Mouse (Mus musculus) limb, embryonic 11.5 days (tissue): ENCODE measurements around the gene Wdr27. TPM values are rescaled to one million over a fixed set of nuclear protein-coding genes. Genes with fewer than 3 reads are reported as not detected.
"Not testable (repeated sequence)": the region's sequence is repeated elsewhere in the genome, so short reads cannot be mapped to it uniquely, and the experiment has no call there.

Experiments used
- ATAC-seq: fragments of 200-750 bp; cut with Nextera tagmentation; 2 replicates; pipeline ENCODE4 v1.8.0; 2017; ENCODE audit warnings: low read depth; ENCODE audit not compliant: insufficient number of reproducible peaks, low FRiP score, low TSS enrichment
- DNase-seq: peaks from one replicate; pipeline ENCODE4 v3.0.0-alpha.2; 2015; ENCODE audit warnings: low spot score
- H3K27ac ChIP-seq: fragments of 300-500 bp; sonication (generic); replicated peaks from 2 replicates; pipeline ENCODE4 v1.5.1; 2014; ENCODE audit warnings: low read depth, mild to moderate bottlenecking, low read length
- H3K27me3 ChIP-seq: fragments of 300-500 bp; sonication (generic); 2 replicates; pipeline ENCODE4 v1.6.1; 2014; ENCODE audit warnings: mild to moderate bottlenecking, low read length, mixed read lengths; ENCODE audit not compliant: control insufficient read depth, insufficient read depth
- H3K36me3 ChIP-seq: fragments of 300-500 bp; sonication (generic); 2 replicates; pipeline ENCODE4 v1.6.1; 2014; ENCODE audit warnings: mild to moderate bottlenecking, low read length, moderate library complexity, mixed read lengths; ENCODE audit not compliant: control insufficient read depth, insufficient read depth
- H3K4me1 ChIP-seq: fragments of 300-500 bp; sonication (generic); 2 replicates; pipeline ENCODE4 v1.6.1; 2014; ENCODE audit warnings: low read length, mixed read lengths; ENCODE audit not compliant: control insufficient read depth, insufficient read depth
- H3K4me2 ChIP-seq: fragments of 300-500 bp; sonication (generic); 2 replicates; pipeline ENCODE4 v1.6.1; 2014; ENCODE audit warnings: low read depth, mild to moderate bottlenecking, moderate library complexity; ENCODE audit not compliant: severe bottlenecking
- H3K4me3 ChIP-seq: fragments of 300-500 bp; sonication (generic); 2 replicates; pipeline ENCODE4 v1.5.1; 2014; ENCODE audit warnings: low read depth, low read length
- H3K9ac ChIP-seq: fragments of 300-500 bp; sonication (generic); 2 replicates; pipeline ENCODE4 v1.6.1; 2014; ENCODE audit warnings: mild to moderate bottlenecking, low read length
- H3K9me3 ChIP-seq: fragments of 300-500 bp; sonication (generic); 2 replicates; pipeline ENCODE4 v1.6.1; 2016; ENCODE audit warnings: low read length; ENCODE audit not compliant: control insufficient read depth
- WGBS: fragments of 180-500 bp; shearing (Covaris S2); extraction: QIAGEN DNeasy Blood & Tissue Kit; methylation state at CpG from one replicate; pipeline ENCODE4 v1.1.7; 2014; 5-methylcytosine and 5-hydroxymethylcytosine counted together
- polyA plus RNA-seq: library from polyadenylated mRNA; unstranded; fragments of >200 nt; fragmentation: Nextera tagmentation; extraction: Ambion mirVana; gene quantifications from 2 replicates; pipeline ENCODE4 v1.2.1, GENCODE M21; 2014

Wdr27 gene
- 3.9 and 4.4 TPM in 2 replicates for polyA plus RNA-seq

DNA sequence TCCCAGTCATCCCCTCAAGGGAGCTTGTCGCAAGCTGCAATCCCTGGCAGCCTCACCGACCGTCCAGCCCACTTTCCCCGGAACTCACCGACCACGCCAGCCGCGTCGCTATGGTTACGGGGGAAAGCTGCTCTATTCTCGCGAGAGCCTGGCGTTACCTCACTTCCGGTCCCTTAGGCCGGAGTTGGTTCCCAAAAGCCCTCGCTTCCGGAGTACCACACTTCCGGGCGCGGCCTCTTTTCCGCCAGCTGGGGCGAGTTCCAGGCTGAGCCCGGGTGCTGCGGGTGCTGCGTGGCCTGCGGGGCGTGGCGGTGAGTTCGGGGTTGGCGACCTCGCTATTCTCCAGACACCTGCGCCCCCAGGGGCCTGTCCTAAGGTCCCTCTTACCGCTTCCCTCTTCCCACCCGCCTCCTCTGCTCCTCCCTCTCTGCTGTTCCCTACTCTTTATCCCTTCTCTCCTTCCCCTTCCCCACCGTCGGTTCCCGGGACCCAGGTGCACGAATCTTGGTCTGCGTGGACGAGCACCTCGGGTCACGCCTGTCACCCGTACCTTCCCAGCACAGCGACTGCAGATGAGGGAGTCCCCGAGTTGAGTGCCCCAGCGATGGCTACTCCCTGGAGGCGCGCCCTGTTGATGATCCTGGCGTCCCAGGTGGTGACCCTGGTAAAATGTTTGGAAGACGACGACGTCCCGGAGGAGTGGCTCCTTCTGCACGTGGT is at the start of gene Wdr27, which contains the start of gene 1600012H06Rik:
TSS of gene Wdr27 (minus strand) at position 150 of the 720 bp plus-strand sequence.
TSS of gene 1600012H06Rik (plus strand) at position 176 of the 720 bp plus-strand sequence.
- no peaks in the 10 kb centered on the region for H3K36me3 ChIP-seq
- H3K4me2 ChIP-seq = peak within 1 kb of the TSS; percentile 85
- ATAC-seq (peak; percentile 94), DNase-seq (peak; percentile 100)
- peak within 1 kb of the TSS; percentile 72 for H3K9ac ChIP-seq
- H3K9me3 ChIP-seq = no peaks in the 10 kb centered on the region
- peak within 1 kb of the TSS; percentile 80 for H3K4me3 ChIP-seq
- under 1% methylated on average over 54 of the region's 54 CpGs for WGBS
- H3K27ac ChIP-seq = no peak within 1 kb of the TSS
- H3K4me1 ChIP-seq = peaks cover 5% of the 10 kb centered on the region; the same call in 1 of the 2 replicates
- no peaks in the 10 kb centered on the region for H3K27me3 ChIP-seq

DNA sequence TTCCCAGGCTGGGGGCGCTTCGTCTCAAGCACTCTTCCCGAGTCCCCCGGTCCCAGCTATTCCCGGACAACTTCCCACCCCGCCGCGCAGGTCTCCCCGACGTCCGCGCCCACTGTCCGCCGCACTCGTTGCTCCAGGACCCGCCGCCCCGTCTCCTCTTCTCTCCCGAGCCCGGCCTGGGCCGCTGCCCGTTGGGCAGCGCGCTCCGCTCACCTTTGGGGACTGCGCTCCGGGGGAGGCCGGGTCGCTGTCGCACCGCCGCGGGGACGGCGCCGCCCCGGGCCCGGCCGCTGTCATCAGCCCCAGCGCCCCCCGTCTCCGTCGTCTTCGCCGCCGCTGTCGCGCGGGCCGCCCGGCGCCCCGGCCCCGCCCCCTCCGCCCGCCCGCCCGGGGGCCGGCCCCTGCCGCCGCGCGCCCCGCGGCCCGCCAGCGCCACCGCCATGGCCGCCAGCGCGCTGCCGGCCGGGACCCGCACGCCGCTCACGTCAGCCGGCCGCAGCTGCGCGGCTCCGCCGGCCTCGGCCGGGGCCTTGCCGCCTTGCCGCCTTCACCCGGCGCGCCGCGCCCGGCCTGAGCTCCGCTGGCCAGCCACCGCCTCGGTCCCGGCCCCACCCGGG is 49.7 kb upstream of the Wdr27 start:
- no CpG with 5 or more reads among the region's 98 CpGs for WGBS
- H3K27me3 ChIP-seq, H3K9ac ChIP-seq, H3K4me3 ChIP-seq, H3K4me2 ChIP-seq, H3K4me1 ChIP-seq, H3K27ac ChIP-seq, H3K9me3 ChIP-seq, H3K36me3 ChIP-seq, DNase-seq: not testable (repeated sequence)
- ATAC-seq = peak; percentile 70

DNA sequence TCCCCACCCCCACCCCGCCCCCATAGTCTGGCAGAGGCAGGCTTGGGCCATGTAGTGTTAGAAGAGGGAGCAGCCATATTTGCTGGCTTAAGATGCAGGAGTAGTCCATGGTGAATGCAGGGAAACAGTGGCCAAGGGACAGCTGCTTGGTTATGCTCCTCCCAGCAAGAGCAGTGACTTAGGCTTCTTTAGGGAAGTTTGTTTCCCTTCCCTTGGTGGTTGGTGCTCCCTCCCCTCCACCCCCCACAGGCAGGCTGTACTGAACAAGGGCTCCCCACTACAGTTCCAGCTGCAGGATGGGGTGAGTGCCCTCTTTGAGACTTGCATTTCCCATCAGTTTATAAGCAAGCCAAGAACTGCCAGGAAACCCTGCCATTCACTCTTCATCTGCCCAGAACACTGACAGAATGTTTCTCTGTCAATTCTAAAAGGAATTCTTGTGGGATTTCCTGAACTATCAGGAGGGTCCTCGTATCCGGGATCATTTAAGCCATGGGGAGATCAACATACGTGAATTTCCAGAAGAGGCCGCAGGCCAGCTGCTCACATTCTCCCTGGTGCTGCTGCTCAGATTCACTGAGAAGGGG is 47.3 kb upstream of the Wdr27 start:
- not testable (repeated sequence) for H3K27me3 ChIP-seq, H3K27ac ChIP-seq, DNase-seq, ATAC-seq, H3K9me3 ChIP-seq, H3K4me3 ChIP-seq, H3K36me3 ChIP-seq, H3K4me2 ChIP-seq, H3K4me1 ChIP-seq, H3K9ac ChIP-seq
- WGBS = 84% methylated on average over 4 of the region's 5 CpGs

DNA sequence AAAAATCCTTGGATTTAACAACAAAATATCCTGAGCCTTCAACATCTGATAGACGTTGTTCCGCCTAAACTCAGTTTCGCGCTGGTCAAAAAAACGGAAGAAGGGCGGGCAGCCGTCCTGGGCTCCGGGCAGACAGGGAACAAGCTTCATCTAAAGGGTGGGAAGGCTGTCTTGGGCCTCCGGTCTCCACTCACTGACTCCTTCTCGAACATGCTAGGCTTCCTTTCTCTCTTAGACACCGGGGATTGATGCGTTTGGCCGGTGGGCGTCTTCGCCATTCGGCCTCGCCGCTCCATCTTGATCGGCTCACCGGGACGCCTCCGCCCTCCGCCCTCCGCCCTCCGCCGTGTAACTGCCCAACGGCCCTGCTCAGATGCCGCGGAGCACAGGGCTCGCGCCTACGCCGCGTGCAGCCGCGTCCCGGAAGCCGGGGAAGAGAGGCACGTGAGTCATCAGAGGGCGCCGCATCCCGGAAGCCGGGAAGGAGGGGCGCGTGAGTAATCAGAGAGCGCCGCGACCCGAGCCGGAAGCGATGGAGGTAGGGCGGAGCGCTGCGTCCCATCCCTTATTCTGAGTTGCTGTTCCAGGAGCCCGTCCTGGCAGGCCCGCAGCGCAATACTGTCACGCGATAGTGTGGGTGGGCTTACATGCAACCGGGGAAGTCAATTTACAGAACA is 35.5 kb upstream of the Wdr27 start, which contains the start of the genes 9030025P20Rik and Gm3417:
TSS of gene 9030025P20Rik (plus strand) at position 107 of the 677 bp plus-strand sequence.
TSS of gene Gm3417 (minus strand) at position 429 of the 677 bp plus-strand sequence.
- H3K36me3 ChIP-seq, H3K27me3 ChIP-seq, H3K27ac ChIP-seq, H3K9ac ChIP-seq, H3K4me1 ChIP-seq, DNase-seq, H3K4me3 ChIP-seq, H3K4me2 ChIP-seq, H3K9me3 ChIP-seq: not testable (repeated sequence)
- WGBS = no CpG with 5 or more reads among the region's 60 CpGs
- peak; percentile 95 for ATAC-seq

DNA sequence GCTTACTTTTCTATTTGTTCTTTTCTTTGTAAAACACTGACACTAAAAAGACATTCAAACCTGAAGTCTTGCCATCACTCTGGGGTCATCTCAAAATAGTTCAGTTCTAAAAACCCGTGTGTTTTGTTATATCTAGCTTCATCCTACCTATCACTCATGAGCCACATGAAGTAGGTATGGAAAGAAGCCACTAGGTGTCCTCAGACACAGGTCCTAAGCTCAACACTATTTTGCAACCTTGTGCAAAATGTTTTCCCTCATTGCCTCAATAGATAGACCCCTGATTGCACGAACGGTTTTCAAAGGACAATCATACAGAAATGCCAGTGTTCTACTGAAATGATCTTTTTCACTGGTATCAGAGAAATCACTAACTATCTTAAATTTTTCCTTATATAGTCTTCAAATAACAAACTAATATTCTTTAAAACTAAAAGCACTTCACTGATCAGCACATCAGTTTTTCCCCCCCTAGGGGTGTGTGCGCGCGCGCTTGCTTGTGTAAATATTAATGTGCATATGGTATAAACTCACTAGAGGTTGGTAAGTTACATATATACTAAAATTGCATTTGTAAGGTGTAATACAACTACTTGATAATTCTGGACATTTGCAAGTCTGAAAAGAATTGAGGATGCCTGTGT is 34.9 kb upstream of the Wdr27 start:
- H3K9me3 ChIP-seq, DNase-seq, H3K27ac ChIP-seq, H3K4me2 ChIP-seq, H3K4me3 ChIP-seq, ATAC-seq, H3K4me1 ChIP-seq, H3K36me3 ChIP-seq, H3K9ac ChIP-seq, H3K27me3 ChIP-seq: not testable (repeated sequence)
- WGBS = 2% methylated on average over 4 of the region's 7 CpGs

DNA sequence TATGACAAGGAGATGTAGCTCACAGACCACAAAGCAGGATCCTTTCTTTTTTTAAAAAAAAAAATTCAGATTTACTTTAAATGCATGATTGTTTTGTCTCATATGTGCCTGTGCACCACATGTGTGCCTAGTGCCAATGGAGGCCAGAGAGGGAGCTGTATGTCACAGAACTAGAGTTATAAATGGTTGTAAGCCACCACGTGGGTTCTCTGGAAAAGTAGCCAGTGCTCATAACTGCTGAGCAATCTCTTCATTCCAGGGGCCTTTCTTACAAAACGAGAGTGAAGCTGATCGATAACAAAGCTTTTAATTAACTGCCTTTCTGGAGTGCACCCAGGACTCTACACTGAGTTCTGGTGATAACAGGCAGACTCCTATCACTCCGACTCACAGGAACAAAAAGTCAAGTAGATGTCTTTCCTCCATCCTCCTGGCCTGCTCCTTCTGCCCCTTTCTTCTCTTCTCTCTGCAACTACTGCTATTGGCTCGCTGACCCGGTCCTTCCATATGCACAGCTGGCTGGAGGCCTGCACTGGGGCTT is 25.5 kb upstream of the Wdr27 start:
- not testable (repeated sequence) for H3K9ac ChIP-seq, H3K4me3 ChIP-seq, H3K36me3 ChIP-seq, H3K27ac ChIP-seq, H3K4me2 ChIP-seq, H3K27me3 ChIP-seq, H3K4me1 ChIP-seq, ATAC-seq, H3K9me3 ChIP-seq, DNase-seq
- WGBS = no CpG with 5 or more reads among the region's 6 CpGs

DNA sequence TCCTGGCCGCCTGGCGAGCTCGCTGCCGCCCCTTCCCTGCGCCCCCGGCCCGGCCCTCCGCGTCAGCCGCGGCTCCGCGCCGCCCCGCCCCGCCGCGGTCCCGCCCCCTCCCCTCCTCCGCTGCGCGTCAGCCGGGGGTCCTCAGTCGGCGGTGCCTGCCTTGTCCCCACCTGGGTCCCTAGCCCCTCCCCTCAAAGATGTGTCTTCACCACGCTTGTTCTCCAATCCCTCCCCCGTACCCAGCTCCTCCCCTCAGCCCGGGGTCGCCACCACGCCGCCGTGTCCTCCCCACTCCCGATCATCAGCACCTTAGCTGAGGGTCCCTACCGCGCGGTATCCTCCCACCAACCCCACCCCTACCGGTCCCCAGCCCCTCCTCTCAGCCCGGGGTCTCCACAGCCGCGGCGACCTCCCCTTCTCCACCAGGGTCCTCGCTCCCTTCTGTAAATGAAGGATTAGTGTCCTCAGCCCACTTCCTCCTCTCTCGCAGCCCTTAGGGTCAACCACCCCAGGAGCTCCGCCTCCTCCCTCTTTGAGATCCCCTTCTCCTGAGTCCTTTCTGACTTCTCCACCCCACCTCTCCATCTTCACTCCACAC is 18.7 kb upstream of the Wdr27 start:
- H3K4me3 ChIP-seq, H3K9ac ChIP-seq, H3K27me3 ChIP-seq, H3K36me3 ChIP-seq, DNase-seq, H3K9me3 ChIP-seq, H3K4me2 ChIP-seq, H3K27ac ChIP-seq, H3K4me1 ChIP-seq: not testable (repeated sequence)
- ATAC-seq = peak; percentile 95
- WGBS = no CpG with 5 or more reads among the region's 44 CpGs
